Mouse (Mus musculus) hindbrain, embryonic 15.5 days (tissue): ENCODE data around the gene Ikzf2. TPM values are rescaled to one million over a fixed set of nuclear protein-coding genes. Genes with fewer than 3 reads are reported as not detected.

Experiments used
- ATAC-seq: fragments of 200-750 bp; cut with Nextera tagmentation; 2 replicates; pipeline ENCODE4 v1.8.0; 2017; ENCODE audit warnings: low read depth, moderate number of reproducible peaks, moderate TSS enrichment; ENCODE audit not compliant: low FRiP score
- H3K27ac ChIP-seq: fragments of 300-500 bp; sonication (generic); replicated peaks from 2 replicates; pipeline ENCODE4 v1.5.1; 2015; ENCODE audit warnings: mild to moderate bottlenecking, inconsistent platforms
- H3K27me3 ChIP-seq: fragments of 300-500 bp; sonication (generic); 2 replicates; pipeline ENCODE4 v1.6.1; 2015; ENCODE audit warnings: control low read depth, inconsistent platforms
- H3K36me3 ChIP-seq: fragments of 300-500 bp; sonication (generic); 2 replicates; pipeline ENCODE4 v1.6.1; 2015; ENCODE audit warnings: control low read depth, inconsistent platforms
- H3K4me1 ChIP-seq: fragments of 300-500 bp; sonication (generic); replicated peaks from 2 replicates; pipeline ENCODE4 v1.6.1; 2015; ENCODE audit warnings: control low read depth, inconsistent platforms
- H3K4me2 ChIP-seq: fragments of 300-500 bp; sonication (generic); 2 replicates; pipeline ENCODE4 v1.6.1; 2015; ENCODE audit warnings: moderate library complexity, mild to moderate bottlenecking, inconsistent platforms
- H3K4me3 ChIP-seq: fragments of 300-500 bp; sonication (generic); 2 replicates; pipeline ENCODE4 v1.5.1; 2015; ENCODE audit warnings: mild to moderate bottlenecking, inconsistent platforms
- H3K9ac ChIP-seq: fragments of 300-500 bp; sonication (generic); 2 replicates; pipeline ENCODE4 v1.6.1; 2015; ENCODE audit warnings: inconsistent platforms
- H3K9me3 ChIP-seq: fragments of 300-500 bp; sonication (generic); 2 replicates; pipeline ENCODE4 v1.6.1; 2016; ENCODE audit warnings: control low read depth, inconsistent platforms
- WGBS: fragments of 180-500 bp; shearing (Covaris S2); methylation state at CpG from one replicate; pipeline ENCODE4 v1.1.7; 2015; 5-methylcytosine and 5-hydroxymethylcytosine counted together
- polyA plus RNA-seq: library from polyadenylated mRNA; unstranded; fragments of >200 nt; fragmentation: Nextera tagmentation; extraction: Ambion mirVana; gene quantifications from 2 replicates; pipeline ENCODE4 v1.2.1, GENCODE M21; 2015

Ikzf2 gene
- polyA plus RNA-seq, 1 experiment from 2014 or later, result 3.6 TPM

DNA sequence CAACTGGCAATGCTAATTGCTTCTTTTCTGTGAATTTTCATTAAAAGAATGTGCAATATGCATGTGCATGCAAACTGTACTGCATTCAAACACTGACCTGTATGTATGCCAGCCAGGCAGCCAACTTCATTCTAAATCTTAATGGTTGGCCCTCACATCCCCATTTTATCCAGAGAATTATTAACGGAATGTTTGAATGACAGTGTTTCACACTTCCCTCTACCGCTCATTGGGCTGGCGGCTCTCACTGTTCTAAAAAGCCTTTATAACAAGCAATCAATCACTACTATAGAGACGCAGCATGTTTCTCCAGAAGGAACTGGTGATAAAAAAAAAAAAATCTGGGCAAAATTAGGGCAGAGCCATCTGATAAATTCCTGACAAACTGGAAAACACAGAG lies 151.5 kb downstream of the Ikzf2 start:
- WGBS, result 30% methylated on average over 4 of the region's 4 CpGs
- Histone ChIP-seq H3K9me3 (no peaks in the 10 kb centered on the region), H3K36me3 (no peaks in the 10 kb centered on the region), H3K4me3 (no peak overlapping the region), H3K4me2 (no peak overlapping the region), H3K4me1 (0 out of 2 replicates have a peak, but pooled peaks cover 3% of the 10 kb centered on the region), H3K9ac (no peak overlapping the region), H3K27me3 (no peaks in the 10 kb centered on the region), H3K27ac (no peak overlapping the region)
- no peak for ATAC-seq

- no peak overlapping the region for H3K4me2 ChIP-seq
- no peaks in the 10 kb centered on the region for H3K36me3 ChIP-seq
- H3K9ac ChIP-seq, result no peak overlapping the region
- H3K4me3 ChIP-seq, result no peak overlapping the region
- no peak for ATAC-seq
- no peak overlapping the region for H3K27ac ChIP-seq
- 0 out of 2 replicates have a peak, but pooled peaks cover 3% of the 10 kb centered on the region for H3K4me1 ChIP-seq
- no peaks in the 10 kb centered on the region for H3K27me3 ChIP-seq
- H3K9me3 ChIP-seq, result no peaks in the 10 kb centered on the region
- WGBS, result 93% methylated on average over 10 of the region's 10 CpGs
Measured at GRCm38 (mm10) chr1:69533048-69533447, 154.0 kb downstream of the Ikzf2 start.

- no peak overlapping the region for H3K9ac ChIP-seq
- H3K9me3 ChIP-seq, result no peaks in the 10 kb centered on the region
- H3K4me2 ChIP-seq, result no peak overlapping the region
- no peaks in the 10 kb centered on the region for H3K27me3 ChIP-seq
- H3K4me3 ChIP-seq, result no peak overlapping the region
- H3K36me3 ChIP-seq, result no peaks in the 10 kb centered on the region
- no peaks in the 10 kb centered on the region for H3K4me1 ChIP-seq
- H3K27ac ChIP-seq, result no peak overlapping the region
- WGBS, result 84% methylated on average over 4 of the region's 4 CpGs
- ATAC-seq, result no peak
Measured at GRCm38 (mm10) chr1:69528696-69529095, 158.3 kb downstream of the Ikzf2 start.

GRCm38 (mm10) chr1:69521656-69522055 lies 165.4 kb downstream of the Ikzf2 start:
- 98% methylated on average over 2 of the region's 2 CpGs for WGBS
- Histone ChIP-seq H3K27ac (no peak overlapping the region), H3K36me3 (no peaks in the 10 kb centered on the region), H3K9ac (no peak overlapping the region), H3K4me1 (no peaks in the 10 kb centered on the region), H3K4me3 (no peak overlapping the region), H3K27me3 (no peaks in the 10 kb centered on the region), H3K4me2 (no peak overlapping the region), H3K9me3 (no peaks in the 10 kb centered on the region)
- no peak for ATAC-seq

DNA sequence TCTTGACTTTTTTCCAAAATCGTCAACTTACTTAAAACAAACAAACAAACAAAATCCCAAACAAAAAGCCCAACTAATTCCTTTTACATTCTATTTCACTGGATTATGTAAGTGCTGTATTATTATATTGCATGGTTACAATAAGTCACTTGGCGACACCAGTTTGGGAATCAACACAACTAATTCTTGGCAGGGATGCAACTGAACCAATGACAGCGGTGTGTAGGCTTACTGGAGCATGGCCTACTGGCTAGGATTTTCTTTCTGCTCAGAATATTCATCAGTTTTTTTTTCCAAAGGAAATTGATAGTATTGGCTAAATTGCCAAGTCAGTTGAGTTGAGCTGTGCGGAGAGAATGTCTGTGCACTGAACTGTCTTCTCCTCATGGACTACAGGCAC lies 167.7 kb downstream of the Ikzf2 start:
- Histone ChIP-seq H3K4me3 (no peak overlapping the region), H3K9ac (no peak overlapping the region), H3K27ac (no peak overlapping the region), H3K27me3 (no peaks in the 10 kb centered on the region), H3K9me3 (no peaks in the 10 kb centered on the region), H3K4me1 (no peaks in the 10 kb centered on the region), H3K4me2 (no peak overlapping the region), H3K36me3 (no peaks in the 10 kb centered on the region)
- no peak for ATAC-seq
- WGBS, result 84% methylated on average over 4 of the region's 4 CpGs

DNA sequence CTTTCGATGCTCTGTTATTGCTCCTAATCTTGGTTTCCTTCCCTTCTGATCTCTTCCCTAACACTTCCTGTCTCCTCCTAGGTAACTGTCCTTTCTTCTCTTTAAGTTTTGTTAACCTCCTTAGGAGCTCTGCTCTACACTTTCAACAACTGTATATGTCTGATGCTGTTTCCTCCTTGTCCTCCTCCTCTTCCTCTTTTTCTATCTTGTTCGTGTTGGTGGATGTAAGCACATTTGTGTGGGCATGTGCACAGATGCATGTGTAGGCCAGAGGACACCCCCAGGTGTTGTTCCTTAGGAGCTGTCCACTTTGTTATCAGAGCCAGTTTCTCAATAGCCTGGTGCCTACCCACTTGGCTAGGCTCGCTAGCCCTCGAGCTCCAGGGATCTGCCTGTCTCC lies 169.0 kb downstream of the Ikzf2 start:
- no peak overlapping the region for H3K4me2 ChIP-seq
- no peak overlapping the region for H3K27ac ChIP-seq
- ATAC-seq, result no peak
- H3K9ac ChIP-seq, result no peak overlapping the region
- no peaks in the 10 kb centered on the region for H3K36me3 ChIP-seq
- no peaks in the 10 kb centered on the region for H3K4me1 ChIP-seq
- H3K4me3 ChIP-seq, result no peak overlapping the region
- H3K9me3 ChIP-seq, result no peaks in the 10 kb centered on the region
- H3K27me3 ChIP-seq, result no peaks in the 10 kb centered on the region
- WGBS, result 89% methylated on average over 4 of the region's 4 CpGs

DNA sequence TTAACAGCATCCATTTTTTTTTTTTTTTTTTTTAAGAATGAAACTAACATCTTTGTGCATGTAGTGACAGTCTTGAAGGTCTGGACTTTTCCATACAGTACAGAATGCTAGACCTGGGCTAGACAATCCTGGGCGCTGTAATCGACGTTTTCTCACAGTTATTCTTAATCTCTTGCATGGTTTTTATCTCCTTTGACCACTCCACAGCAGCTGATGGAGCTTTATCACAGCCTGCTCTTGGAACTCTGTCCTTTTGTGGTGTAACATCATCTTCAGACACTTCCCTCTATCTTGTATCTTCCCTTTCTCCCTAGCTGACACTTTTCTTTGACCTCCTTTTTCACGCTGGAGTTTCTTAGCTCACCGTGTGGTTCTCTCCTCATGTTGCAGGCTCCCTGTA lies 170.9 kb downstream of the Ikzf2 start:
- no peaks in the 10 kb centered on the region for H3K27me3 ChIP-seq
- no peak overlapping the region for H3K4me2 ChIP-seq
- no peaks in the 10 kb centered on the region for H3K4me1 ChIP-seq
- H3K9me3 ChIP-seq, result no peaks in the 10 kb centered on the region
- 78% methylated on average over 5 of the region's 5 CpGs for WGBS
- no peak overlapping the region for H3K4me3 ChIP-seq
- no peak overlapping the region for H3K27ac ChIP-seq
- H3K9ac ChIP-seq, result no peak overlapping the region
- no peaks in the 10 kb centered on the region for H3K36me3 ChIP-seq
- no peak for ATAC-seq

DNA sequence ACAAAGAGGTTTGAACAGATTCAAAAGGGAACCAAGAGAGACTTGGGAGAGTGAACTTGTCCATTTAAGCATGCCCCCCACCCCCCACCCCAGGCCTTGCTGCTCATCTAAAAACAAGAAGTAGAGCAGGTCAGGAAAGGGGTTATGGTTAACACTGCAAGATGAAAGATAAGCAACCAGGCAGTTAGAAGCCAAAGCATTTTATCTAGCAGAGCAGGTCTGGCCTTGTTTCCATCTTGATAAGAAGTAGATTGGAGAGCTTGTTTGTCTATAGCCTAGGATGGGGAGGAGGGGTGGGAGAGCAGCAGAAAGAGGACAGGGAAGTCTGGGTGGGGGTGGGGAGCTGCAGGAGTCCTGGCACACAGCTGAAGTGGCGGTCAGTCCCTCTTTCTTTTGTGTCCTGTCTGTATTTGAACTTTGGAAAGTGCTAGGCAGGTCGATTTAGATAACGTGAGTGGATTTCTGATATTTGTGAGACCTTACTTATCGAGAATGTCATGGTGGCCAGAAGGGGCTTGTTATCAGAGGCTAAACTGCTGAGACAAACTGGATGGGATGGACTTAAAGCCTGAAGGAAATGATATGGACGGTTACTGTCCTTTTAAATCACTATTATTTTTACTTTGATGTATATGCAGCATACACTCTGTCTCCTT lies 173.3 kb downstream of the Ikzf2 start:
- no peak overlapping the region for H3K27ac ChIP-seq
- no peak overlapping the region for H3K9ac ChIP-seq
- no peaks in the 10 kb centered on the region for H3K36me3 ChIP-seq
- H3K27me3 ChIP-seq, result no peaks in the 10 kb centered on the region
- 46% methylated on average over 5 of the region's 5 CpGs for WGBS
- H3K4me1 ChIP-seq, result no peaks in the 10 kb centered on the region
- ATAC-seq, result no peak
- H3K4me2 ChIP-seq, result no peak overlapping the region
- no peaks in the 10 kb centered on the region for H3K9me3 ChIP-seq
- no peak overlapping the region for H3K4me3 ChIP-seq

DNA sequence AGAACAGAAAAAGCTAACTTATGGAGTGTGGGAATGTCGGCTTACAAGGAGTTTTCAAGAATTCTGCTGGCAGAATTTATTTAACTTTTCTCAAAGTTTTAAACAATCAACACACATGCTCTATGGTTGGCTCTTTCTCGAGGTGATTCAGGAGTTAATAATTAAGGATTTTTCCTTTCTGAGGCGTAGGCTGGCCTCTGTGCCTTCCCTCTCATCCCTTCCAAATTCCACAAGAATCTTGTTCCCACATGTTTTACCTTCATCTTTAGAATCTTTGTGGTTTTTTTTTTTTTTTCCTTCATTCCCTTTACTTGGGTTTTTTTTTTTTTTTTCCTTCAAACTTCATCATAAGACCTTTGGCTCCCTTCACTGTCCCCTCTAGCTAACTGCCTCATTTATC lies 178.8 kb downstream of the Ikzf2 start:
- Histone ChIP-seq H3K4me1 (no peaks in the 10 kb centered on the region), H3K4me3 (no peak overlapping the region), H3K9ac (no peak overlapping the region), H3K27ac (no peak overlapping the region), H3K27me3 (no peaks in the 10 kb centered on the region), H3K4me2 (no peak overlapping the region), H3K36me3 (no peaks in the 10 kb centered on the region), H3K9me3 (no peaks in the 10 kb centered on the region)
- no peak for ATAC-seq
- WGBS, result 61% methylated on average over 3 of the region's 3 CpGs

GRCm38 (mm10) chr1:69507513-69507912 lies 179.5 kb downstream of the Ikzf2 start:
- no peaks in the 10 kb centered on the region for H3K9me3 ChIP-seq
- 86% methylated on average over 6 of the region's 6 CpGs for WGBS
- H3K4me1 ChIP-seq, result no peaks in the 10 kb centered on the region
- H3K27ac ChIP-seq, result no peak overlapping the region
- no peaks in the 10 kb centered on the region for H3K27me3 ChIP-seq
- no peak overlapping the region for H3K4me3 ChIP-seq
- ATAC-seq, result no peak
- no peak overlapping the region for H3K4me2 ChIP-seq
- no peaks in the 10 kb centered on the region for H3K36me3 ChIP-seq
- no peak overlapping the region for H3K9ac ChIP-seq

DNA sequence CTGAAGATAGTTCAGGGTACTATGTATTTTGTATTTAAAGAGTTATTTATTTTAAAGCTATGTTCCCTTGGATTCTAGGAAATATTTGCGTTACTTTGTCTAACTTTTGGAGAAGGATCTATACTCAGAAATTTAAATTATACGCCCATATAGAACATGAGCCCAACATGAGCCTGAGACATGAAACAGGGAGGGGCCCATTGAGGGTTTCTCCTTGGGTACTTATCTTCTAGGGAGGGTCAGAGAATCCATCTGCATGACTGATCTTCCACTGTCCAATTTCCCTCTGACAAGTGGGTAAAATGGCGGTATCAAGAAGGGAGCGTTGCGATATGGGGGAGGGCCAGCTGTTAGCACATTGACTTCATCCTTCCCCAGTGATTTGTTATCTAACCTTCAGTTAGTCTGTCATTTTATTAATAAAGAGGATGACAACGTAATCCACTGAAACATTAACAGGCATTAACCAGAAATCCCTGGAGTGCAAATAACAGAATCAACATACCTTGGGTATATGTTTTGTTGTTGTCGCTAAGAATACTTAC lies 180.4 kb downstream of the Ikzf2 start:
- no peaks in the 10 kb centered on the region for H3K36me3 ChIP-seq
- no peak overlapping the region for H3K4me3 ChIP-seq
- WGBS, result 95% methylated on average over 7 of the region's 7 CpGs
- no peak for ATAC-seq
- no peaks in the 10 kb centered on the region for H3K4me1 ChIP-seq
- H3K27ac ChIP-seq, result no peak overlapping the region
- no peak overlapping the region for H3K4me2 ChIP-seq
- no peak overlapping the region for H3K9ac ChIP-seq
- H3K27me3 ChIP-seq, result no peaks in the 10 kb centered on the region
- H3K9me3 ChIP-seq, result no peaks in the 10 kb centered on the region

GRCm38 (mm10) chr1:69506011-69506410 lies 181.0 kb downstream of the Ikzf2 start:
- H3K27ac ChIP-seq, result no peak overlapping the region
- no peaks in the 10 kb centered on the region for H3K9me3 ChIP-seq
- no peak overlapping the region for H3K4me3 ChIP-seq
- WGBS, result 92% methylated on average over 6 of the region's 6 CpGs
- no peak overlapping the region for H3K4me2 ChIP-seq
- no peaks in the 10 kb centered on the region for H3K27me3 ChIP-seq
- no peaks in the 10 kb centered on the region for H3K4me1 ChIP-seq
- no peak for ATAC-seq
- no peaks in the 10 kb centered on the region for H3K36me3 ChIP-seq
- no peak overlapping the region for H3K9ac ChIP-seq

- Histone ChIP-seq H3K9me3 (no peaks in the 10 kb centered on the region), H3K4me2 (no peak overlapping the region), H3K4me1 (peaks cover 6% of the 10 kb centered on the region), H3K27me3 (no peaks in the 10 kb centered on the region), H3K9ac (no peak overlapping the region), H3K27ac (no peak overlapping the region), H3K4me3 (no peak overlapping the region), H3K36me3 (no peaks in the 10 kb centered on the region)
- no peak for ATAC-seq
- WGBS, result 87% methylated on average over 3 of the region's 3 CpGs
Measured at GRCm38 (mm10) chr1:69500388-69500787, 186.7 kb downstream of the Ikzf2 start.
